Mouse (Mus musculus): Measurements from ENCODE around the gene Mbd5.
"Not testable (repeated sequence)": the region's sequence is repeated elsewhere in the genome, so short reads cannot be mapped to it uniquely, and the experiment has no call there.

Mbd5 gene

DNA sequence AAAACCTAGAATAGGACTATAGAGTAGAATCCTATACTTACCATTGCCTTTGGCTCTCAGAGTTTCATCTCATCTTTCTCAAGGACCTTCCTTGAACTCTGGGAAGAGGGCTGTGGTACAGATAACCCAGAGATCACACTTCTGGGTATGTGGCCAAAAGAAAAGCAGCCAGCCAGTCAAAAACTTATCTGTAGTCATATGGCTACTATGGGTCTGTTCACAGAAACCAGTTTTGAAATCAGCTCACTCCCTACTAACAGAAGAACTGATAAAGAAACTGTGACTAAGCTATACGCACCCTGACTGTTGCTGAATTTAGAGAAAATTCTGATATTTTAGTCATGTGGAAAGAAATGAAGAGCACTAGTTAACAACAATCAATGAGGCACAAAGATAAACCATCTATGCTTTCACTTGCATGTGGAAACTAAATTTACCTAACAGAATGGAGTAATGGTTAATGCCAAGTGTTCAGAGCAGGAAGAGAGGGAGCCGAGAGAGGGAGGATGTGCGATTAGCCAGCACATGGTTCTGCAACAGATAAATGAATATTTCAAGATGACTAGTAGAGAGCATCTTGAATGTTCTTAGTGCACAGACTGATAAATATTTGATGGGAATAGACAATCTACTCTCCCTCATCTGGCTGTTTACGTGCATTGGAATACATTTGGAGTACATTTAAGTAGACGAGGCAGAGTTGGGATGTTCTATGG is 211.1 kb downstream of the Mbd5 start:
- no peak for DNase-seq (ENCODE audit: low spot score in 2 of 2)

DNA sequence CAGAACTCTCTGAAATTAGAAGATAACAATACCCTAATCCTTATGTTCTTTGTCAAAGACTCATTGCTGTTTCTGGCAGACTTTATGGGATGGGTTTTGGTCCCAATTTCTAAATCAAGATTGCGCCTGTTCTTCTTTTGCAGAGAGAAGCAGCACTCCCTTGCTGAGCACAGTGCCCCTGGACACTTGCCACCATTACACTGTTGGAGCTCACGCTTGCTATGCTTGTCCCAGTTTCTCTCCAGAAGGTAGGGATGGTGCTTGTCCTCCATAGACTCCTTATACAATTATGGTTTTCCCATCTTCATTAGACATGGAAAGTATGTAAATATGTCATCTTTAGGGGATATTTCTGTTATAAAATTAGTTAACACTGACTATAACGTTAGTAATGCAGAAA is 220.5 kb downstream of the Mbd5 start:
- no peak for DNase-seq (ENCODE audit: low spot score in 2 of 2)

DNA sequence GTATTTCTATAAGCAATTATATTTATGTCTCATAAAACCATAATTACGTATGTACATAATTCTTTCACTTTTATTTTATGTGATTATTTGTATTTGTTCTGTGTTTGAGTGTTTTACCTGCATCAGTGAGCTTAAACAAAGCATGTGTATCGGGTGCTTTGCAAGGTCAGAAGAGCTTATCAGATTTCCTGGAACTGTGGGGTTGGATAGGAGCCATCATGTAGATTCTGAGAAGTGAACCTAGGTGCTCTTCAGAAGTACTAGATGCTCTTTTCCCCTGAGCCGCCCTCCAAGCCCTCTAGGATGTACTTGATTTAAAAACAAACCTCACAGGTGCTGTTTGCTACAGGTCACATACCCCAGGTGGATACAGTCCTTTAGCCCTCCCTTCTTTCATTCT is 227.7 kb downstream of the Mbd5 start:
- no peak for DNase-seq (ENCODE audit: low spot score in 2 of 2)

DNA sequence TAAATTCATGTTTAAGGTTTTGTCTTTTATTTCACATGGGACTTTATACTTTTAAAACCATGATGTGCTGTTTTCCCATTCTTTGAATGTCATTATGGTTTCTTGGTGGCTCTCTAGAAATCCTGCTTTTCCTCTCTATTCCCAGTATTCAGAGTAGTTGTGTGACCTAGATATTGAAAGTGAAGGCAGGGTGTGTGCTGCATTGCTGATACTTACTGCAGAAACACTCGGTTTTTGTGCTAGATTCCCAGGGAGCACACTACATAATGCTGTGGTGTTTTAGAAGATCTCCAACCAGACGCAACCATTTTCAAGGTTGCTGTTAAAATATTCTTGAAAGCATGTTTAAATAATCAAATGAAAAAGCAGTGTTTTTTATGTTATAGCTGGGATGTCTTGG is 241.7 kb downstream of the Mbd5 start:
- DNase-seq (ENCODE audit: low spot score in 2 of 2) = no peak

DNA sequence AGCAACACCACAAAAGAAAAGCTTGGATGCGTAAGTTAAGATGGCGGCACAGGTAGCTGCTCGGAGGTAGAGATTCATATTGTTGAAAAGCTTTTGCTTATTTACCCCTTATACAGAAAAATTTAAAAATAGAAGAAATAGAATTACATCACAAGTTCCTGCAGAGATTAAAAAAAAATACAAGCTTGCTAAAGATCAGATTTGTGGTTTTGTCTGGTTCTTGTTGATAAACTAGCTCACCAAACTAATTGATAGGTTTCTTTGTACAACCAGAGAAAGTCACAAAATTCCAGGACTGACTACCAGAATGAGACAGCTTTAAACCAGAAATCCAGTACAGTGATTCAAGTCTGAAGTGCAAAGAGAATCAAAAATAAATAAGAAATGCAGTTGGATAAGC is 242.4 kb downstream of the Mbd5 start:
- DNase-seq (ENCODE audit: low spot score in 2 of 2) = no peak

DNA sequence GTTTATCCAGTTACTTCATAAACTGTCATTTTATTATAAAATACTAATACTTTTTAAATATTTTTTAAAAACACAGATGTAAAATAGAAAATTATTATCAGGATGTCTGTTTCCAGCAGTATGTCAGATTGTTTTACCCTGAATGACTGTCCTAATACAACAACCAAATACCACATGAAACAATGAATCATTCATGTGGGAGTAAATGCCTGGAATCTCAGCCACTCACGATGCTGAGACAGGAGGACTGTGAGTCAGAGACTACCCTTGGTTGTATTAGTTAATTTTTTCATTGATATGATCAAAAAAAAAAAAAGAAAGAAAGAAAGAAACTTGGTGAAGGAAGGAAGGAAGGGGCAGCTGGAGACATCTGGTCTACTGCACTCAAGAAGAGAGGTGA is 254.8 kb downstream of the Mbd5 start:
- no peak for DNase-seq (ENCODE audit: low spot score in 2 of 2)

DNA sequence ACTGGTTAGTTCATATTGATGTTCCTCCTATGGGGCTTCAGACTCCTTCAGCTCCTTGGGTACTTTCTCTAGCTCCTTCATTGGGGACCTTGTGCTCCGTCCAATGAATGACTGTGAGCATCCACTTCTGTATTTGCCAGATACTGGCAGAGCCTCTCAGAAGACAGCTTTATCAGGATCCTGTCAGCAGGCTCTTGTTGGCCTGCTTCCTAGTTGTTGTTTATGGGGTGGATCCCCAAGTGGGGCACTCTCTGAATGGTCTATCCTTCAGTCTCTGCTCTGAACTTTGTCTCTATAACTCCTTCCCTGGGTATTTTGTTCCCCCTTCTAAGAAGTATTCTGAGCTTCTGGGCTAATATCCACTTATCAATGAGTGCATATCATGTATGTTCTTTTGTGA is 256.4 kb downstream of the Mbd5 start:
- DNase-seq (ENCODE audit: low spot score in 2 of 2) = not testable (repeated sequence)

DNA sequence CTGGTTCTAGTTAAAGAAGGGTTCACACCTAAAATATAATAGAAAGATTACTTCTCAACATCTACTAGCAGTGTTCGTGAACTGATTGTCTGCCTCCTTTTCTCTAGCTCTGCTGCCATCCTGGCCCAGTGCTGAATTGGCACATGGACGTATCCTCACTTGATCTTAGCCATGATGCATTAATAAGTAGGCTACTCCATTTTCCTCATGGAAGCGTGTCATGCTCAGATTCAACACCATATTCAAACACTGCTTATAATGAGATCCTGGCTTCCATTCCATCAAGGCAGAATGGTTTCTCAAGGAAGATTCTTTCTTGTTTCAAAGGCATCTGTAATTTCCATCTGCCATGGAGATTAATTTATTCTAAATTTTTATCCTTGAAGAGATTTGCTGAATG is 260.0 kb downstream of the Mbd5 start:
- DNase-seq (ENCODE audit: low spot score in 2 of 2) = no peak

DNA sequence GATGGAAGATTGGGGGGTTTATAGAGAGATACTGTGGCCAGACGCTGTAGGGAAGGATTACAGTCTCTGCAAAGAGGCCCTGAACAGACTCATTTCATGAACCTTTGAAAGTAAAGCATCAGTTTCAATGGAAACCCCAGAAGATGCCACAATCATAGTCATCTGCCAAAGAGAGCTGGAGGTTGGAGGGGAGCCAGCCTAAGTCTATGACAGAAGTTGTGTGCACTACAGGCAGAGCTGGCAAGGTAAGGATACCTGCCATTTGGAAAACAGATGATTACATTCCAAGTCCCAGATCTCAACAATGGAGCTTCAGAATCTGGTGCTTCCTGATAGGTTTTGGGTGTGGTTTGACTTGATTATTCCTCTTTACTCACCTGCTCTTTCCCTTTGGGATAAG is 261.1 kb downstream of the Mbd5 start:
- no peak for DNase-seq (ENCODE audit: low spot score in 2 of 2)

DNA sequence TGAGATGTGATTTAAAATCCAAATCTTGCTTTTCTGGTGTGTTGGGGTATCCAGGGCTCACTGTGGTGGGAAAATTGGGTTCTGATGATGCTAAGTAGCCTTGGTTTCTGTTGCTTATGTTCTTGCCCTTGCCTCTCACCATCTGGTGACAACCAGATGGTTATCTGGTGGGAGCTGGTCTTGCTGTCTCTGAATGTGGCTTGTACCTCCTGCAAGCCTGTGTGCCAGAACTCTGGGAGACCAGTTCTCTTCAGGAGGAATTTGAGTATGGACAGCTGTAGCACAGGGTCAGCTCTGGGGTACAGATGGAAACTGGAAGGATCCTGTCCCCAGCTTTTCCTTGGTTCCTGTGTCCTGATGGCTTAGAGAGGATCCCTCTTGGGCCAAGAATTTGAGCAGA is 280.4 kb downstream of the Mbd5 start:
- no peak for DNase-seq (ENCODE audit: low spot score in 2 of 2)

DNA sequence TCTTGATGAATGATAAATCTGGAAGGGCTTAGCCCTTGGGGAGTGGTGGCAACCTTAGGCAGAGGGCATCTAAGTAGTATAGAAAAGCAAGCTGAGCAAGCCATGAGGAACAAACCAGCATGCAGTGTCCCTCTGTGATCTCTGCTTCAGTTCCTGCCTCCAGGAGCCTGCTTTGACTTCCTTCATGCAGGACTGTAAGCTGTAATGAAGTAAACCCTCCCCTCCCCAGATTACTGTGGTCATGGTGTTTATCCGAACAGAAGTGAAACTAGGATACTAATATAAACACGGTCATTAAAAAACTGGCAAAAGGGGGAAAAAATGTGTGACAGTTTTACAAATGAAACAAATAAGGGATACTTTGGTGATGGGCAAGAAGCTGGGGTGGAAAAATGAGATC is 284.8 kb downstream of the Mbd5 start:
- DNase-seq (ENCODE audit: low spot score in 2 of 2) = no peak

DNA sequence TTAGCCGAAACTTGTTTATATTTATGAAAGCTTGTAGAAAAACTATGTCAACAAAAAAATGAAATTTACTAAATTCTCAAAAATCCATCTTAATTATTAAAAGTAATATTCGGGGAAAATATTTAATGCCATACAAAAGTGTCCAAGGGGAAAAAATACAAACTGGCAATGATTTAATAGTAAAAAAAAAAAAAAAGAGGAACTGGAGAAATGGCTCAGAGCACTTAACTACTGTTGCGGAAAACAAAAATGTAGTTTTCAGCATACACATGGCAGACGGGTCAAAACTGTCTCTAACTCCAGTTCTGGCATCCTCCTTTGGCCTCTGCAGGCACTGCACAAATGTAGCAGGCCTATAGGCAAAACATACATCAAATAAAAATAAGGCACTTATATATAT is 292.4 kb downstream of the Mbd5 start:
- no peak for DNase-seq (ENCODE audit: low spot score in 2 of 2)

DNA sequence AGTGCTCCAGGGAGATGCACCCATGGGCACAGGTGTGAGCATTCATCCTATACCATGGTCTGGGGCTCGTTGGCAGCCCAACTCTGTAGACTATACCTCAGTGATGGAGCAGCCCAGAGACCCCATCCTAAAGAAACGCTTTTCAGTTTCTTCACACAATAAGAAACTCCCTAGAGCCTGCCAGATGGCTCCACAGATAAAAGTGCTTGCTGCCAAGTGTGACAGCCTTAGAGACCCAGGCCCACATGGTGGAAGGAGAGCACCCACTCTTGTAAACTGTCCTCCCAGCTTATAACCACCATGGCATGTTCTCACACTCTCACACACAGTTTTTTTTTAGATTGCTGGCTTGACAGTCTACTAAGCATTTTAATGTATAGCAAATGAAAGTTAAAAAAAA is 314.8 kb downstream of the Mbd5 start:
- DNase-seq (ENCODE audit: low spot score in 2 of 2) = no peak

DNA sequence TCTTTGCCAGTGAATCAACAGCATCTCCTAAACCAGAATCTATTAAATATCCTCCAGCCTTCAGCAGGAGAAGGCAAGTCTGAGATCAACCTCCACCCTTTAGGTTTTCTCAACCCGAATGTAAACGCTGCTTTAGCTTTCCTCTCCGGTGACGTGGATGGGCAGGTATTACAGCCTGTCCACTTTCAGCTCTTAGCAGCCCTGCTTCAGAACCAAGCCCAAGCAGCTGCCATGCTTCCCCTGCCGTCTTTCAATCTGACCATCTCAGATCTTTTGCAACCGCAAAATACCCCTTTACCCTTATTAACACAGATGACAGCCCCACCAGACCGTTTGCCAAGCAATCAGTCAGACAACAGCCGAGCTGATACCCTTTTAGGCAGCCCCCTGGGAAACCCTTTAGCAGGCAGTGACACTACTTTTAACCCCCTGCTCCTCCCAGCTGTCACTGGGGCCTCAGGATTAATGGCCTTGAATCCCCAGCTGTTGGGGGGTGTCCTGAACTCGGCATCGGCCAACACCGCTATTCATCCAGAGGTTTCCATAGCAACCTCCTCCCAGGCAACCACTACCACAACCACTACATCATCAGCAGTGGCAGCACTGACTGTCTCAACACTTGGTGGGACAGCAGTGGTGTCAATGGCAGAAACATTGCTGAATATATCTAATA is 323.1 kb downstream of the Mbd5 start:
- no peak for DNase-seq (ENCODE audit: low spot score in 2 of 2)

DNA sequence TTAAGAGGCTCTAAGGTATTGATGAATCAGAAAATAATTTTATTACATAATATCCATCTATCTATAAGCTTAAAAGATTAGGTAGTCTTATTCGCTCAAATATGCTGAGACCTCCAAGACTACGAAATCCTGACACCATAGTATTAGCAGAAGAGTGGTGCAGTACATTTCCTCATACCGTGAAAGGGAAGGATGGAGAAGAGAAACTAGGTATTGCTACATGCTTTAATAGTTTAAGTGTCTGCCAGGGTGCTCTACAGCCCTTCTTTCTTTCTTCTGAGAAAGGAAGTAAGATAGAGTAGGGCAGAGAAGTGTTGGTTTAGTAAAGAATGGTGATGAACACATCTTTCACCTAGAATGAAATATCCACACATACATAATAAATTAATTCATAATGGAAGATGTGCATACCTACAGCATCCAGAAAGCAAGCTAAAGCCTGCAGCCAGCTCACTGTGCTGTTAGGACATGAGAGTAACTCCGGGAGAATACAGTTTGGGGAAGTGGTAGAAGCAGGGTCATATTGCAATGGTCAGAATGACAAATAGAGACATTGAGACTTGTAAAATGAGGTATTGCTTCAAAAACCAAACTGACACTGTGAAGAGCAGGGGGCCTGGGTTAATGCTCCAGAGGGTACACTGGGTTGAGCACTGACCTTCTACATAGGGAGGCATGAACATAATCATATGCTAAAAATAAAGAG is 326.9 kb downstream of the Mbd5 start:
- no peak for DNase-seq (ENCODE audit: low spot score in 2 of 2)

DNA sequence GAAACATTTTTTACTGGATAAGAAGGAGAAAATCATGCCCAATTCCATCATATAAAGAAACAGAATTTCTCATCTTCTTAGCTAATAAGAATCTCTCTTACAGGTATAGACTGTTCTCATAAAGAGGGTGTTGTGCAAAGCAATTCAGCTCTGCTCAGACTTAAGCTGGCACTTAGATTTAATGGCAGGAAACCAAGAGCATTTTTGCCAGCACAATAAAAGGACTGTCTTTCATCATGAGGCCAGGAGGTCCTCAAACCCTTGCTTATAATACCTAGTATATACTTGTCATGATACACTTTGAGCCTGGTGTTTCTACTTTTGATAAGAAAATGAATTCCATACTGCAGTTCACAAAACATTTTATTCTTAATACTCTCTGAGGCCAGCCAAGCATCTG is 331.2 kb downstream of the Mbd5 start:
- DNase-seq (ENCODE audit: low spot score in 2 of 2) = no peak

DNA sequence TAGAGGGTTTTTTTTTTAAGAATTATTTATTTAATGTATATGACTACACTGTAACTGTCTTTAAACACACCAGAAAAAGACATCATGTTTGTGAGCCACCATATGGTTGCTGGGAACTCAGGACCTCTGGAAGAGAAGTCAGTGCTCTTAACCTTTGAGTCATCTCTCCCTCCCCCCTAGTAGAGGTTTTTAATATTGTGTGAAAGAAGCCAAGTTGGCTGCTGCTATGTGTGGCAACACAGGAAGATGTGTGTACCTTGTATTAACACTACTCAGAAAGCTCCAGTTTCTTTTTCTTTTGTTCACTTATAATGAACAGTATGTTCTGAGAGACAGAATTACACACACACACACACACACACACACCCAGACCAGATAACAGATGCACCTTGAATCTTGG is 334.3 kb downstream of the Mbd5 start:
- no peak for DNase-seq (ENCODE audit: low spot score in 2 of 2)

DNA sequence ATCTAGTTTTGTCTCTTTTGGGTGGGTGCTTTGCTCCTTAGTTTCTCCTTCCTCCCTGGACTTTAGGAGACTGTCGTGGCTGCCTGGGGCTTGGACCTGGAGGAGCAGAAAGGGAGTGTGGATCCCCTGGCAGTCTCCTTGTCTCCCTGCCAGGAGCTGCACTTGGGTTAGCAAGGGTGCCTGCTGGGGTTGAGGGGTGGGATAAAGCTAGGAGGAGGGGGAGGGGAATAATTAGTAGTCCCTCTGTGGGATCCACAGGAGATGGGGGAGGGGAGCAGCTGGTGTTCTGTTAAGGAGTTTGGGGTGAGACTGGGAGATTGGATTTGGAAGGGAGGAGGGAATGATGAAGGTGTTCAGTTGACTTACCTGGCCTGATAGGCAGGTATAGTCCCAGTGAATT is 337.7 kb downstream of the Mbd5 start:
- no peak for DNase-seq (ENCODE audit: low spot score in 2 of 2)

DNA sequence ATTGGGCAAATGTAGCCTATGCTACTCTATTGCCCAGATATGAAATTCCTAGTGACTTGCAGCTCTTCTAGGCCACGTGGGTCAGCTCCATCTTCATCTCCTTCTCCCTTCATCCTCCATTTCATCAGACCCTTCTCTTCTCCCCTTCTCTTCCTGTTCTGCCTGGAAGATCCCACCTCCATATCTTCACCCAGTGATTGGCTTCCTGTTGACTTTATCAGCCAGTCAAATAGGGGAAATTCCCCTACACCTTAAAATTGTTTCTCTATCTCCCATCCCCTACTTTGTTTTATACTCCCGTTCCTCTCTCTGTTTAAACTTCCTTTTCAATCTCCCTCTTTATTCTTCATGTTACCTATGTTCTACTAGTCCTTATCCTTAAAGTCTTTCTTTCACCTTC is 342.4 kb downstream of the Mbd5 start:
- DNase-seq (ENCODE audit: low spot score in 2 of 2) = no peak

DNA sequence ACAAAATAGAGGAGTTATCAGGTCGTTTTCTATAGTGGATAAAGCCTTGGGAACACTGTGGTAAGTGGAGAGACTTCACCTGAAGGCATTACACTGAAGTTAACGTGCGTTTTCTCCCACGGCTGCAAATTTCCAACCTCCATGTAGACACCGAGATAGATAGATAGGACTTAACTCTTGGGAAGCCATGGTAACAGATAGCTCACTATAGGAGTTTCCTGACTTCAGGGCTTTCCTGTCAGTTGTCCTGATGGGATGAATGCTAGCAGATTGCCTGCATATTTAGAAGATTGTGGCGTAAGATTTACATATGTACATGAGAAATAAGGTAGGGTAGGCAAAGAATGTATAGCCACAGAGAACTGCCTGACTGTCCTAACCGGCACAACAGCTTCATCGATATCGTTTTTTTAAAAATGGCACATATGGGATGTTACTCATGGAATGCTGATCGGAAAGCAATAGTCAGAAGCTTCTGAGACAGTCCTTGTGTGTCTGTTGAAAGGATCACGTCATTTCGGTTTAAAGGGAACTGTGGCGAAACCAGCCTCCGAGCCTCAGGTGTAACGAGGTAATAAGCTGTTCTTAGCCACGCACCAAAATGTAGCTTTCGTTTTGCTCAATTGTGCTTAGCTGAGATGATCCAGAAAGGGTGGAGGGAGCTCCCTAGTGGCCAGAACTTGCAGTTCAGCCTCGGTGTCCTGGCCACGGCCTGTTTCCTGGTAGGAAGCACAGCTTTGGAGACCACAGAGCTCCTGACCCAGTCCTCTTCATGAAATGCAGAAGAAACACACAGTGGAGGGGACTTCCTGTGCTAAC is 363.5 kb downstream of the Mbd5 start:
- peak; percentile 88 to 91 for DNase-seq (ENCODE audit: low spot score in 2 of 2)

DNA sequence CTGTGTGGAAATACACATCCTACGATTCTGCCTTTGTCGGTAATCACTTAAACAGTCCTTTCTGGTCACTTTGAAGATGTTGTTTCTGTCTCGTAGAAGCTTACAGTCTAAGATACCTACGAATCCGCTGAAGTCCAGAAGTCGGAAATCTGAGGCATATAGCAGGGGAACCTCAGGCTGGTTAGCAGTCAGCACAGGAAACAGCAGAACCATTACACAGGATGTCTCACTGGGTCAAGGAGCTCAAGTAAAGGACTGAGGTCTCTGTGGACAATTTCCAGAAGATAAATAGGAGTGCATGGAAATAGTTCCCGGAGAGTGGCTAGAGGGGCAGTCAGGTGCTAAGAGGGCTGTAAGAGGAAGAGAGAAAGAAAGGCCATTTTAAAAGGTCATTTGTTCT is 384.3 kb downstream of the Mbd5 start:
- DNase-seq (ENCODE audit: low spot score in 2 of 2) = no peak

DNA sequence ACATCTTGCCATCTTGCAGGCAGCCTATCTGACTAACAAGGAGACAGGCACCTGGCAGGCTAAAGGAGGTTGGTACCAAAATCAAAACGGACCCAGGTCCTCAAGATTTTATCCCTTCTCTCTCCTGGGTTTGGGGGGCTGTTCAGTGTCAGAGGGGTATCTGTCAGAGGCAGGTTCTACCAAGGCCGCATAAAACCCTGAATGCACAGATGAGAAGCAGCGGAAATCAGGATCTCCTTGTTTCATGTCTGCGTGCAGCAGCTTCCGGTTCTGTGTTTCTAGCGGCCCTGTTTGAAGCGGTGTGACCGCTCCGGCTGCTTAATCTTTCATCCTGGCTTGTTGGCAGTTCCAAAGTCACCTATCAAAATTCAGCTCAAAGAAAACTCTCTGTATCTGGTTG is 386.0 kb downstream of the Mbd5 start:
- DNase-seq (ENCODE audit: low spot score in 2 of 2) = no peak

All from right cerebral cortex, postnatal 10 days (tissue).